Mouse (Mus musculus) left cerebral cortex, postnatal 36 days (tissue): ENCODE results near the gene Pla2g1b. TPM values are rescaled to one million over a fixed set of nuclear protein-coding genes. Genes with fewer than 3 reads are reported as not detected.

Source experiments
- DNase-seq, 2 experiments: peaks; one replicate each; pipeline ENCODE4 v3.0.0; 2021 to 2022; ENCODE audit warnings: low spot score in 2 of 2, mixed read lengths in 1 of 2
- intact Hi-C: fragments of 180-260 bp; cut with DNase I; formaldehyde crosslinking; loops from one replicate; pipeline ENCODE4 v1.15.1; 2025
- total RNA-seq, 2 experiments: library from RNA; stranded (reverse); gene quantifications; 2 replicates each; pipeline ENCODE4 v1.2.3; 2021

The Pla2g1b gene
- not detected for total RNA-seq

DNA sequence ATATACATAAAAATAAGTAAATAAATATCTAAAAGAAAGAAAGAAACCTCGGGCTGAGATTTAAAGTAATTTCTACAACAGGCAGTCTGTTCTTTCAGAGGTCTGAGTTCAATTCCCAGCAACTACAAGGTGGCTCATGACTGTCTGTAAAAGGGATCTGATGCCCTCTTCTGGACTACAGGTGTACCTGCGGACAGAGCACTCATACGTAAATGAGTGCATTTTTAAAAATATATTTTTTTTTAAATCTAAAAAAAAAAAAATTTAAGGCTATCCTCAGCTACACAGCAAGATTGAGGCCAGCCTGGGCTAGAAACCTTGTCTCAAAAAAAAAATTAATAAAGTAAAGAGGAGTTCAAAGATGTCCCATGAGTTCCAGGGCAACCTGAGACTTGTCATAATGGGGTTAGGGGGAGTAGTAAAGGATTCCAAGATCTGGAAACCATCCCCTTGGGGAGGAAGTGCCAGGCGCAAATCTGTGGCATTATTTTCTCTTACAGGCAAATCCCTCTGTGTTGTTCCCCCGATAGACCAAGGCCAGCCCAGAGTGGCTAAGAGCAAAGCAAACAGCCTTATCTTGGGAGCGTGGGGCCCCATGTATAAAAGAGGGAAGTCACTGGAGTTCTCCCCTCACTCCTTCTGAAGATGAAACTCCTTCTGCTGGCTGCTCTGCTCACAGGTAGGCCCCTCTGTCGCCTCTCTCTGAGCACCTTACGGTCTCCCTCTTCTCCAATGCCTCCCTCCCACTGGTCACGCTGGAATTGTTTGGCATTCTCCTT lies at the start of gene Pla2g1b:
Gene Pla2g1b (plus strand): TSS at position 621 of the 779 bp plus-strand sequence.
- intact Hi-C loops: no loop called here
- no peak for DNase-seq

DNA sequence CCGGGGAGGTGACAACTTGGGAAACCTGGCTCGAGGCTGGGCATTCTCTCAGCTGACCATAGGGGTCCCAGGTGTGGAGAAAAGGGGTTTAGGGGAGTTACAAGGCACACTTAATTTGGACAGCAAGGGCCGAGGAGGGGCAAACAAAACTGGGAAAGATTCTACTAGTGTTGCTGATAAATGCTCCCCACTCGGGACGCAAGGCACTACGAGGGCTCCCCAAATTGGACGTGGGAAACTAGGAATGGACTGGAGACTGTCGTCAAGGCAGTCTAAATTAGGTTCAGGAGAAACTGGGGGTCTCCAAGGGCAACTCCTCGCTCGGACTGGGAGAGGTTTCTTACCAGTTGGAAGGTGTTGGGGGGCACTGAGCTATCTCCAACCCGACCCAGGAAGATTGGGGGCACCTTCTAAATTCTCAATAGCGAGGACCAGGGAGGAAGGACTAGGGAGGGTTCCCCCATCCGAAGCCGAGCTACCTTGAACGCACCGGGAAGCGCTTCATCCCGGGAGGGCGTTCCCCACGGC lies 37.2 kb upstream of the Pla2g1b start:
- intact Hi-C loops: no loop called here
- DNase-seq: no peak

DNA sequence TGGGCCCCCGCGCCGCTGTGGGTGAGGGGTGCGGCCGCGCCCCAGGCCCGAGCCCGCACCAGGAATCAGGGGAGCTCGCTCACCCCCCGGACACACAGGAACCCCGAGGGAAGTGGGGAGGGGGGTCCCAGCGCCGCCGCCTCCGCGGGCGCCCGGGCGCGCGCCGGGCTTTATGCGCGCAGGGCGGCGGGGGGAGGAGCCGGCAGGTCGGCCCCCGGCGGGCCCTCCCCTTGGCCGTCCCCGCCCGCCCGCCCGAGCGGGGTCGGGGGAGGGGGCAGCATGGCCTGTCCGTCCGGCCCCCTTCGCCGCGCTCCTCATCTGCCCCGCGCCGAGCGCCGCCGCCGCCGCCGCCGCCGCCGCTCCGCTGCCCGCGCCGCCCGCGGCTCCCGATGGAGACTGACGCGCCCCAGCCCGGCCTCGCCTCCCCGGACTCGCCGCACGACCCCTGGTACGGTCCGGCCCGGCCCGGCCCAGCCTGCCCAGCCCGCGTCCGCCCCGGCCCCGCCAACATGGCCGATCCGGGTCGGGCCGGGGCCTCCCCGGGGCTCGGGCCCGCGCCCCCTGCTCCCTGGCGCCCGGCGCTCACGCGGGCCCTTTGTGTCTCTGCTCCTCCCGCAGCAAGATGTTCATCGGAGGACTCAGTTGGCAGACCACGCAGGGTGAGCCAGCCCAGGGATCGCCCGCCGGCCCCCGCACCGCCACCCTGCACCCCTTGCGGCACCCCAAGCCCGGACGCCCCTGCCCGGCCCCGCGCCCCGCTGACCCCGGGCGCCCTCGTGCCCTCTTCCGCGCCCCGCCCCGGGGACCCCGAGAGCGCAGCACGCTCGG lies 36.5 kb upstream of the Pla2g1b start, which contains the start of gene Msi1:
Gene Msi1 (plus strand): TSS at position 241 of the 828 bp plus-strand sequence.
- DNase-seq: peak in 1 of 2 experiments; percentile 48
- intact Hi-C loops: no loop called here

DNA sequence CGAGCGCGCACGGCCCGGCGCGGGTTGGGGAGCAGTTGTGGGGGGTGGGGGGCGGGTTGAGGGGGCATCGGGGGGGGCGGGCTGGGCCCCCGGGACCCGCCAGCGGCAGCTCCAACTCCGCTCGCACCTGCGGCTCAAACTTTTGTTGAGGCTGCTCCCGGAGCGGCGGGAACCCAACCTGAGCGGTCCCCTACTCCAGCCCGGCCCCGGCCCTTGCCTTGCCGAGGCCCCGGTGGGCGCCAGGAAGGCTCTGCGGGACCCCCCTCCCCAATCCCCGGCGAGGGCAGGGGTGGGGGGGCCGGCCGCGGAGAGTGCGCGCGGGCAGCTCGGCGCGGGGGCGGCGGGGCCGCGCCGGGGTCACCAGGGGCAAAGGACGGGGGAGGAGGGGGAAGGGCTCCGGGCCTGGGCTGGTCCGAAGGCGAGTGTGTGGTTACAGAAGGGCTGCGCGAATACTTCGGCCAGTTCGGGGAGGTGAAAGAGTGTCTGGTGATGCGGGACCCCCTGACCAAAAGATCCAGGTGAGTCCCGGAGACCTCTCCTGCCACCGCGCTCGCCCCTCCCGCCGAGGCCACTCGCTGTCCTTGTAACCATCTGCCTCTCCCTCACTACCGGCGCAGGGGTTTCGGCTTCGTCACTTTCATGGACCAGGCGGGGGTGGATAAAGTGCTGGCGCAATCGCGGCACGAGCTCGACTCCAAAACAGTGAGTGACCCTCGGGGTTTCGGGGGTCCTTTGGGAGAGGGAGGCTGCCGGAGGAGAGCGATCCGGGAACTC lies 35.7 kb upstream of the Pla2g1b start:
- no peak for DNase-seq
- intact Hi-C loops: no loop called here

DNA sequence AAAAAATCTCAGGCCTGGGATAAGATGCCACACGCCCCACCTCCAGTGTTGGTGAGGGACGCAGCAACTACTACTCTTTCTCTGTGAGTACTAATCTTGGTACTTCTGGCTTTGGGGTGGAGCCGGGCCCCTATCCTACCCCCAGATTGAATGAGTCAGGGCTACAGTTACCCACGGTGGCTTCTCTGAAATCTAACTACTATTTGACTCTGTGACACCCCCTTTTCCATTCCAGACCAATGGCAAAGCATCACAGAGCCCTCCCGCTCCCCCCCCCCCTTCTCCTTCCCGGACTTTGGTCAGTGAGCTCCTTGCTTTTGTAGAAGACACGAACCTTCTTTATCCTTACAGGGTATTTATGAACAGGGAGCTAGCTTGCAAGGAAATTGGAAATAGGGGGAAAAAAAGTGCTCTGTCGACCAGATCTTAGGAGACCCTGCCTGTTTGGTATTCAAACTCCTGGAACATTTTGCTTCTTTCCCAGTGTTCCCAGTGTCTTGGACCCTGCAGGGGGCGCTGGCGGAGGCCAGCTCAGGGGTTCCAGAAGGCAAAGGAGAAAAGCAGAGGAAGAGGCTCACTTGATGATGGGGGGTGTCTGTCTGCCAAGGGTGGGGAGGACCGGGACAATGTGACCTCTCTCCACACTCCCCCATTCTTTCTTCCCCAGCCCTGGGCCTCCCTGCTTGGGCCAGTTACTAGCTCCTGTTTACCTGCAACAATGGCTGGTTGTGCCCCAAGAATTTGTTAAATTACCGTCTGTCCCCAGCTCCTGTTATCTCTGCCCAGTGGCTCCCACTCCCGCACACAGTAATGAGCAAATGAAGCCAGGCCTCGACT lies 34.8 kb upstream of the Pla2g1b start:
- intact Hi-C loops: no loop called here
- no peak for DNase-seq

DNA sequence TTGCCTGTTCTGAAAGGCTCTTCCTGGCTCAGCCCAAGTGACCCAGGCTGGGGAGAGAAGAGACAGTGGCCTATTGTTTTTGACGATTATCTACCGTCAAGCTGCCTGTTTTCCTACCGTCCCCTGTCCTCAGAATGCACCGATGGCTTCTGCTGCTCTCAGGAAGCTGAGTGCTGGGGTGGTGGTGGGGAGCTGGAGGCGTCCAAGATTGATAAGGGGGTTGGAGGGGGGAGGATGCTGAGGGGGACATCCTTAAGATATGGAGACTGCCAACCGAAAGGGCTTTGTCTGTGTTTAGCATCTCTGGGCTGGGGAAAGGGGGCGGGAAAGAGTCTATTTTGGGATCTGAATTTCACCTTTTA lies 34.2 kb upstream of the Pla2g1b start:
- intact Hi-C loops: no loop called here

DNA sequence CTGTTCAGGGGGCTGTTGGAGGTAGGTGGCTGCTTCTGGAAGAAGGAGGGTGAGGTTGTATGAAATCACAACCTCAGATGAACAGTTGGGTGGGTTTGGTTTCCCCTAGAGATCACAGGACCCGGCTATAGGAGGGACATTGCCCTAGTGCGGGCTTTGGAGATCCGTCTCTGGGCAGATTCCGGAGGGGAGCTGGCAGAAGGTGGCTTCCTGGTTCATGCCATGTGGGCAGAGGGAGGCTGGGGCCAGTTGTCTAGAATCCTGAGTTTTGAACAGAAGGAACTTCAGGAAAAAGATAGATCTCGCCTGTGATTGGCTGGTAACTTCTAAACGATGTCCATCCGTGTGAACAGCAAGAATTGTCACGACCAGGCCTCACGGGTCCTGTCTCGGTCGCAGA lies 33.7 kb upstream of the Pla2g1b start:
- intact Hi-C loops: no loop called here
- no peak for DNase-seq

More for the DNA sequence above, 34.2 kb upstream of the Pla2g1b start:
- no peak for DNase-seq

DNA sequence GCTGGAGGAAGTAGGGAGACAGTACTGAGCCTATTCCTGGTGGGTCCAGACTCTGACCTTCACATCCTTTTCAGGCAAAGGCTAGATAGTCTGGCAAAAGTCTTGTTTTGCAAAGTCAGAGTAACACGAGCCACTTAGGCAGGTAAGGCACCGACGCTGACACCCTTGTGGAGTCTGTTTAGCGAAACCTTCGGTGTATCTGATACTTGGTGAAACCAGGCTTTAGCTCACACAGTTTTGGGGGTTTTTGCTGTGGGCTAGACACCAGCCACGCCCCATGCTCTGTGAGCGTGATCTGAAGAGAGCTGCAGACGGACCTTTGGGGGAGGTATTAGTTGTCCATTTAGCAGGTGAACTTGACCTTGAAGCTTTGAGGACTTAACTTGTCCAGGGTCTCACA lies 32.9 kb upstream of the Pla2g1b start:
- no peak for DNase-seq
- intact Hi-C loops: no loop called here

DNA sequence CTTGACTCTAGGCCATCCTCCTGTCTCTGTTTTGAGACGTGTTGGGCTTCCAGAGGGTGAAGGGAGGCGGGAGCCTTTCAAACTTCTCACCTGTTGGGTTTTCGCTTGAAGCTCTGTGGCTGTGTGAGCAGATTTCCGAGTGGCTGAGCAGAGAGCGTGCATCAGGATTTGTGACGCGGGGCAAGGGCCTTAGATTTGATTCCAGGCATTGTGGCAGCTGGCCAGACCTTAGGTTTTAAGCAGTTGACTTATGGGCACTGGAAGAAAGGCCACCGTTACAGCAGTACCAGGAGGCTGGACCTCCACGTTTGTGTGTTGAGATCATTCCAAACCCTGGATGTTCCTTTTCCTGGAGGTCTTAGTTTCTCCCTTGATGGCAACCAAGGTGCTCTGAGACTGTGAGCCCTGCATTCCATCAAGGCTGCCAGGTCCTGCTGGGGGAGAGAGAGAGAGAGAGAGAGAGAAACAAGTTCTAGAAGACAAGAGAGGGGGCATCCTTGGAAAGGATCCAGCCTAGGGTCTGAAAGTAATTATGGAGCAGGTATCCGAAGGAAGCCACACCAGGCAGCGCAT lies 31.7 kb upstream of the Pla2g1b start:
- DNase-seq: no peak
- intact Hi-C loops: no loop called here

DNA sequence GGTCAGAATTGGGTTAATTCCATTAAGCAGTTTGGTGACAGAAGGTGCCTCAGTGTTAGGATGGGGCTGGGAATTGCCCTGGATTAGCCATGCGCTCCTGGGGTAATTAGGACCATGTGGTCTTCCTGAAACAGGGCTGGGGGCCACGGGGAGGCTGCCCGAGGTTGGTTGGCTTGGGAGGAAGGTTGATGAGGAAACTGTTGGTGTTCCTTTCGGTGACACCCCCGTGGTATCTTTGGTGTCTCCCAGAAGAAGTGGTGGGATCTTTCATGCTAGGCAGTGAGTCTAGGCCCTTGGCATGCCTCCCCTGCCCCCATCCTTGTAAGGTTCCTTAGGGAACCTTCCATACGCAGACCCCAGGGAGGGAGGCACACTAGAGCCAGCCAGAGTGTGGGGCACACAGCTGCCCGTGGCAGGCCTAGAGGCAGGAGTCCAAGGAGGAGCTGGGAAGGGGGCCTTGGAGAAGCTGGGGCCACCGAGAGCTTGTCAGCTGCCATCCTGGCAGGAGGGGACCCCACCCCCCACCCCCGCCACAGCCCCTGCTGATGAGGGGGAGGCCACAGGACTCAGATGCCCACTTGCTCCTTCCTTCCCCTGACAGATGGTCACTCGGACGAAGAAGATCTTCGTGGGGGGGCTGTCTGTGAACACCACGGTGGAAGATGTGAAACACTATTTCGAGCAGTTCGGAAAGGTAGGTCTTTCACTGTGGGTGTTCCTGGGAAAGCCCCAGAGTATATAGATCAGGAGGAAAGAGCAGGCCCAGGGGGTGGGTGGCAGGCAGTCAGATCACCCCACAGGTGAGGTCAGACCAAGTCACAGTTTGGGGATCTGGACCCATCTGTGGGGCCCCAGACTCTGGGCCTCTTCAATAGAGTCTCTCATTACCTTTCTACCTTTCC lies 31.0 kb upstream of the Pla2g1b start:
- intact Hi-C loops: loop anchor here (5.0 kb wide), 1 partner anchor 38 kb away; no protein-coding TSS in a partner anchor

DNA sequence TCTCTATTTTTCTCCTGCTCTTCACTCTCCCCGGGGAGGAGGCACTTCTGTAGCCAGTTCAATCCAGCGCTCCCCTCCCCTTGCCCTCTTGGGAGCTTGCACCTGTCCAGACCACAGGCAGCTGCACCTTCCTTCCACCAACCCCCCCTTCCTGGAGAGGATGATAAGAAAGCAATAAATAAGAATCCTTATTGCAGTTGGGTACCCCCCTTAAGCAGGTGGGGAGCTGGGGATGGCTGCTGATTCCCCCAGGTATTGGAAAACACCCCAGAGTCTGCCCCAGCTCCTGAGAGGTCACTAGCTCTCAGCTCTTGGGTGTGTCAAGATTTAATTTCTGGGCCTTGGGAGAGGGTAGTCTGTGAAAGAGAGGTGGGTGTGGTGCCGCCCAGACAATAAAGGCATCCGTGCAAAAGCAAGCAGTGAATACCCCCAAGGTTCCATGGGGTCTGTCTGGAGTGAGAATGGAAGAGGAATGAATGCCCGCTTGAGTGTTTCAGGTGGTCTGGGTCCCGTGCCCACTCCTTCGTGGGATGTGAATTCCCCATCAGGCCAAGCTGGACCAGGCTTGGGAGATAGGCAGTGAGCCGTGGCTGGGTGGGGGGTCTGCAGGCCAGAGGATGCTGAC lies 30.2 kb upstream of the Pla2g1b start:
- no peak for DNase-seq
- intact Hi-C loops: loop anchor here (5.0 kb wide), 1 partner anchor 39 kb away; no protein-coding TSS in a partner anchor

More for the DNA sequence above, 31.0 kb upstream of the Pla2g1b start:
- DNase-seq: no peak

DNA sequence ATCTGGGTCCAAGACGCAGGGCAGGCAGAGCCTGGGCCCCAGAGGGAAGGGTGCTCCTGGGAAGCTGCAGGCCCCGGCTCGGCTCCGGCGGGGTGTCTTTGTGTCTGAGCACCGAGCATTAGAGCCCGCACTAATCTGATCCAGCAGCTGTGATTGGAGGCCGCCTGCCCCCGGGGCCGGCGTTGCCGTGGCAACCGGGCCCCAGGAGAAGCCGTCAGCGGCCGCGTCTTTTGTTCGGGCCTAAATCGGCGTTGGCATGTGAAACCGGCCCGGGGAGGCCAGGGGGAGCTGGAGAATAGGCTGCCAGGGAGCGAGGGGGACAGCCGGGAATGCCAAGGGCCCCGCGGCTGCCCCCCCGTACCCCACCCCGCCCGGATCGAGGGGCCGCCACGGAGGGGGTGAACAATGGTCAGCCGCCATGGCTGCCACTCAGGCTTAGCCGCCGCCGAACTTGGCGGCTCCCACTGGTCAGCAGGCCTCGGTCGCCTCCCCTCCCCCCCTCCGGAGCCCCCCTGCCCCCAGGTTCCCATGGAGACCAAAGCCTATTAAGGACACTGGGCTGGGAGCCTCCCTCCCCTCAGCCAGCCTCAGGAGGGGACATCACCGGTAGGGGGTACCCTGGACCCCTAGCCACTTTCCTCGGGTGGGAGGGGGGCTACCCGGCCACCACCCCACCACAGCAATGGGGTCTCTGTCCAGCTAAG lies 29.5 kb upstream of the Pla2g1b start:
- peak; percentile 87 to 91 for DNase-seq
- intact Hi-C loops: loop anchor here (5.0 kb wide), 1 partner anchor 39 kb away; no protein-coding TSS in a partner anchor

DNA sequence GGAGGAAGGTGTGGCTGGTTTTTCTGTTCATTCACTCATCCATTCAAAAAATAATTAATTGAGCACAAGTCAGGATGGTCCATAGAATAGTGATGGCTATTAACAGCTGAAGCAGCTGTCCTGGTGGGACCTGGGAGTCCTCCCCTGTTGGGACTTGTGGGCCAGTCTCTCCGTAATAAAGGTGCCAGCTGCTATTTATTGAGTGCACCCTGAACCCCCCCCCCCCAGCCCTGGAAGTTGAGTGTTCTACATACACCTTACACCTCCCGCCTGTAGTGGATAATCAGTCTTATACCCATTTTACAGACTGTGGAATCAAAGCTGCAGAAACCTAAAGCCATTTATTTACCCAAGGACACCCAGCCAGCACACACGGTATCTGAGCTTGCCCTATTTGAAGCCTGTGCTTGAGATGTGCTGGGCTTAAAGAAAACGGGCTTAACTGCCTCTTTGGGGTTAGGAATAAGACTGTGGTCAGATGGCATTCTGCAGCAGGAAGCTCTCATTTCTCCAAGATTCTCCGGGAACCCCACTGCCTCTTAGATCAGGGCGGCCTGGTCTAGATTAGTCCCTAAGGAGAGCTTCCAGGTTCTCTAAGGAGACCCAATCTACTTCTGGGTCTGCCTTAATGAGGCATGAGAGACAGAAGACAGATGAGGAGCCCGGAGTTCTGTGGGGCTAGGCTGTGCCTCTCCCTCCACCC lies 28.7 kb upstream of the Pla2g1b start:
- intact Hi-C loops: loop anchor here (5.0 kb wide), 1 partner anchor 40 kb away; no protein-coding TSS in a partner anchor

DNA sequence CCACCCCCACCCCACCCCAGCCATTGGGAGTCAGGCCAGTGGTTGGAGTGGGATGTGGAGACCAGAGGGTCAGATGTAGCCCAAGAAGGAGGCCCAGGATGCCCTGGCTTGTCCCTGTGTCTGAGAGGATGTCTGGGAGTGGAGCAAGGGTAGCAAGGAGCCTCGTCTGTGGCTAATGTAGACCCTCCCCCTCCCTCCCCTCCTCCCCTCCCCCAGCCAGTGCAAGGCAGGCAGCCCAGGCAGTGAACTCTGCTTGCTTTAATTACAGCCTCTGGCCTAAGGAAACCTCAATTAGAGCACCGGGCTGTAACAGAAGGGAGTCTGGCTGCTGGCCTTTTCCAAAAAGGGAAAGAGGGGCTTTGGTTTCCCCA lies 28.1 kb upstream of the Pla2g1b start:
- no peak for DNase-seq
- intact Hi-C loops: loop anchor here (5.0 kb wide), 1 partner anchor 41 kb away; no protein-coding TSS in a partner anchor

More for the DNA sequence above, 28.7 kb upstream of the Pla2g1b start:
- DNase-seq: no peak

DNA sequence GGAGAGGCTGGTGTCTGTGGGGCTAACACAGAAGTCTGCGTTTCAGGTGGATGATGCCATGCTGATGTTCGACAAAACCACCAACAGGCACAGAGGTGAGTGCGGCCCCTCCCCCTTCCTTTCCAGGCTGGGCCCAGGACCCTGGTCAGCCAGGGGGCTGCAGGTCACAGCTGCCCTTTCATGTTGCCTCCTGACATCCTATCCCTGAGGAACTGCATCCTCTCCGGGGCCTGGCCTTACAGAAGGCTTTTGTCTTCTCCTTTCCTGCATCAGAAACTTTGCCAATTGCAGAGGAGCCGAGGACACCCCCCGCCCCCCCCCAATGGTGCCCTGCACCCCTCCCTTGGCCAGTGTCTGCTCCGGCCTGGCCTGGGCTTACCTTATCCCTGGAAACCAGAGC lies 27.4 kb upstream of the Pla2g1b start:
- intact Hi-C loops: loop anchor here (5.0 kb wide), 1 partner anchor 41 kb away; no protein-coding TSS in a partner anchor
- DNase-seq: no peak
